Mouse (Mus musculus): ENCODE measurements around the gene Bsn.

Bsn gene

DNA sequence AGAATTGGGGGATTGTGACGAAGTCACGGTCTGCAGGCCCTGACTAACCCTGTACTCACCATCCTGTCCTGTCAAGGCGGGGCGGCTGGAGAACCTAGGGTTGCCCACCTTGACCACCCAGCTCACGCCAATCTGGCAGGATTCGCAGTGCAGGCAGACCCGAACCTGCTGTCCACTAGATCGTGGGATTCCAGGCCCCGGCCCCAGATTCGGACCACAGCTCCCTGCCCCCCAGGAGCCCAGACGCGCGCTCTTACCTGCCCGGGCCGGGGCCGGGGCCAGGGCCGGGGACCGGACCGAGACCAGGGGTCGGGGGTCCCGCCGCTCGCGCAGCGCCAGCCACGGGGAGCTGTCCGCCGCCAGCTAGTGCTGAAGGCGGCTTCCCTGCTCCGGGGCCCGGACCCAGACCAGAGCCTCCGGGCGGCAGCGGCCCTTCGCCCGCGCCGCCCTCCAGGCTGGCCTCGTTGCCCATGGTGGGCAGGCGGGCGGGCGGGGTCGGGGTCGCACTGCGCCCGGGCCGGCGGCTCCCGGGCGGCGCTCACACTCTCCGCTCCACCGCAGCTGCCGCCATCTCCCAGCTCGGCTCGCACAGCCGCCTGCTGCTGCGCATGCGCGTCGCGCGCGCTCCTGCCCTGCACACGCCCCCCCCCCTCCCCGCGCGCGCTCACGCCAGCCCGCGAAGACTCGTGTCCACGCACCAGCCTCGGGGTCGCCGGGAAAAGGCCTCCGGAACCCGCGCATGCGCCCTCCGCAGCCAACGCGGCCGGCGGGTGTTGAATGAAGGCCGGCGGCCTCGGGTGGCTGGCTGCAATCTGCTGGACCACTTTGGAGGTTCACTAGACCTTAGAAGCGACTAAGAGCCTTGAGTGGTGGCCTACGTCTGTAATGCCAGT is at the start of gene Bsn:
TSS of gene Bsn (minus strand) at position 598 of the 893 bp plus-strand sequence.
- peak; percentile 93 for DNase-seq

DNA sequence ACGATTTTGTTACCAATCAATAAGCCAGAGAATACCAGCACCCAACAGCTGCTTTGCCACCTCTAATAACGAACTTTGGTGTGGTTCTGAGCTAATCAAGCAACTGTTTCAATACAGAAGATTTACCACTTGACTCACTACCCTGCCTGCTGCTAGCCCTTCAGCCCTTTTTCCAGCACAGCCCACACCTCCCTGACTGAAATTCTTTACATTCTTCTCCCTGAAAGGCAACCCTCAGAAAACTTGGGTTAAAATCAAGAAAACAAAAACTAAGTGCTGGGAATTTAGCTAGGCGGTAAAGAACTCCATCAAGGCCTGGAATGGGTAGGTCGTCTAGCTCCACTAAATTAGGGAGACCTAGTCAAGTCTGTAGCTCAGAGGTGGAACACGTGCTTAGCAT is 49.8 kb upstream of the Bsn start:
- no peak for DNase-seq

DNA sequence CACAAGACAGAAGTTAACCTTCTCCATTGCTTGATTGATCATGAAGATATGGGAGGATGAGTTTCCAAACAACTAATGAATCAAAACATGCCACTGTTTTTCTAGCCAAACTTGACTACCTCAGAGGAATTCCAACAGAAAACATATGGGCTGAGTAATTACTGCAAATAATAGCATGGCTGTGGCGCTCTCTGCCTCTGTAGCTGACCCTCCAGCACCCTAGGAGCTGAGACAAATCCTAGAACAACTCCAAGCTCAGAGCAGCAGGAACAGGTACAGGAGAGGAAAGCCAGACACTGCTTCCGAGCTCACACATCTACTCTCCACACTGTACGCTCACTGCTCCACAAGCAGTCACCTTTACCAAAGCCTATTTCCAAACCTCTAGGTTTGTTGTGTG is 48.6 kb upstream of the Bsn start:
- no peak for DNase-seq

DNA sequence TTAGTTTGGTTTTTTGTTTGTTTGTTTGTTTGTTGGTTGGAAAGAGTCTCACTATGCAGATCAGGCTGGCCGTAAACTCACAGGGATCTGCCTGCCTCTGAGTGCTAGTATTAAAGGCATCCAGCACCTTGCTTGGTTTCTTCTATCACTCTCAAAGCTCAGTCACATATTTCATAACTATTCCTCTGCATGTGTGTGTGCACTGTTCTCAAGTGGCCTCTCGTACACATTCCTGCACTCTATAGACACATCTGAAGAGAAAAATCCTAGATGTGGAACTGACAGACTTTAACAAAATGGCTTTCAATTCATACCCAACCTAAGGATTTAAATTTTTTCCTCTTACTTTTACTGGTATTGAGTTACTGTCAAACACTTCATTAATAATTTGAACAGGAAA is 48.2 kb upstream of the Bsn start:
- DNase-seq: no peak

DNA sequence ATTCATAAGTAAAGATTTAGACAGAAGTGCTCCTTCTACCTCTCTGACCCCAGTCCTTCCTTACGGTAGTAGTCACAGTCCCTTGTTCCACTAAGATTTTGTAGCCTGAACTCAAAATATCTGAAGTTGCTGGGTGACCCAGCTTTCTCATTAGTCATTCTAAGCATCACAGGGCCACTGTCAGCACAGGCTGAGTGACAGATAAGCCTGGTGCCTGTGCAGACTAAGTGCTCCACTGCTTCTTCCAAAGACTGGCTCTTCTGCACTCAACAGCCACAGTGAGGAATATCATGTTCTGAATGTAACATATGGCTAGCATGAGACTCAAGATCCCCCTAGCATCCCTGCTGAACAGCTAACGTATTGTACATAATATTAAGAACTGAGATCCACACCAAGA is 44.5 kb upstream of the Bsn start:
- DNase-seq: no peak

DNA sequence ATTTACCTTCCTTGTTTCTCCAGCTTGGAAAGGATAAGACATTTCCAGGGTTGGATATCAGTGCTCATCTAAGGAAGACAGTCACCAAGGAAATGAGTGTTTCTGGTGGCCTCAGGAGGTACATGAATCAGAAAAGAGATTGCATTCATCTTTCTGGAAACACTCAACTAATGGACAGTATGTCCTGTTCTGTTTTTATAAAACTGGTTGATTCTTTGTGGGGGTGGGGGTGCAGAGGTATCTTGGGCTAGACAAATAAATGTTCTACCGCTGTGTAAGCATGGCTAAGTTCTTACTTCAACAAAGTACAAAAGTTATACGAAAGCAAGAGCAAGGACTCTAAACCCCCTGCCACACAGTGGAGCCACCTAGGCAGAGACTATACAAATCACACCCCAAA is 42.7 kb upstream of the Bsn start:
- DNase-seq: no peak

DNA sequence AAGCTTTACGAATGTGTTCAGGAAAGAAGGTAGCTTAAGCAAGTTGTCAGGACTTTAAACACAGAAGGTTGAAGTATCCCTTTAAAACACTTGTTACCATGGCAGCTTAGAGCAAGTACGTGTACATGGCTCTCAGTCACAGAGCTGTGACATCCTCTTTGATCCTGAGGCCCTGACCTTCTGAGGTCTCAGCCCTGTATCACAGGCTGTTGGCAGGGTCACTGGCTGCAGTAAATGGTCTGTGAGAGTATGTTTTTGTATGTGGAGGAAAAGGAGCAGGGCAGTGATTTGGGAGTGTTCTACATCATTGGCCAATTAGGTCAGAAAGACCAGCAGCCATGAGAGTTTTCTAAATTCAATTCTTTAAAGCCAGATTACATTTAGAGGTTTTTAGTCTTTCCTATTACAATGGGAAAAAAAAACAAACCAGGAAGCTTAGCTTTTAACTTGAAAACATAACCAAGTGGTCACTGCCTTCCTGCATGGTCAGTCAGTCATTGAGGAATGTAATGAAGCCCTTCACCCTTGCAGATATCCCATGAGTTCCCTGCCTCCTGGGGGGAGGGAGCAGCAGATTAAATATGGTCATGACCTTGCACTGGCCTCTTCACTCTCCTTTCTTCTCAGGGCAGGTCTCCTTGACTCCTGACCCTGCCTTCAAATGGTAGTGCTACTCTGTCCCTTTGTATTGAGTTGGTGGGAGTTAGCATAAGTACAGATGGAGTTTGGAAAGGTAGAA is 37.9 kb upstream of the Bsn start:
- DNase-seq: no peak

DNA sequence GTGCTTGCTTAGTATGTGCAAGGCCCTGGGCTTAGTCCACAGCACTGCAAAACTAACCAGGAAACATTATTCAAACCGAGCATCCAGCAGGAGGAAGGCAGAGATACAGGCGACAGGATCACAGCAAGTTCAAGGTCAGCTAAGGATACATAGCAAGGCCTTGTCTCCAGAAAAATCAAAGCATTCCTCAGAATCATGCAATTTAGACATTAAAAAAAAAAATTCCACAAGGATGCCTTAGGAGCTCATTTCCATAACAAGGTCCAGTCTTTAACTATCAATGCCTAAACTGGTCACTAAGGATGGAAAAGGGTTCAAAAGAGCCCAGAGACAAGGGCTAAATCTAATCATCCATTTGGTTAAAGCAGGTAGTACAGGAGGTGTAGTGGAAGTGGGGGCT is 35.0 kb upstream of the Bsn start:
- DNase-seq: no peak

DNA sequence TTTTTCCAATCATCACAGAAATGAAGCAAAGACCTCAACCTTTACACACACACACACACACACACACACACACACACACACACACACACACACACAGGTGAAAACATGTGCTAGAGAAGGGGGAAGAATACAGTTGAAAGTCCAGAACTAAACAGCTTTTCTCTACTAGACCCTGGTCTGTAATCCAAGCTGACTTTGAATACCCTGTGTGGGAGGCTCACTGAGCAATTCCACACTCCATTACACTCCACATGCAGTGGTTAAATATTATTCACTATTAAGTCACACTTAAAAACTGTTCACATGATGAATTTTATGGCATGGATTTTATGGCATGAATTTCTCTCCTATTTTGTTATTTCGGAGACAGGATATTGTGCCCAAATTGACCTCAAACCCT is 33.4 kb upstream of the Bsn start:
- DNase-seq: no peak

DNA sequence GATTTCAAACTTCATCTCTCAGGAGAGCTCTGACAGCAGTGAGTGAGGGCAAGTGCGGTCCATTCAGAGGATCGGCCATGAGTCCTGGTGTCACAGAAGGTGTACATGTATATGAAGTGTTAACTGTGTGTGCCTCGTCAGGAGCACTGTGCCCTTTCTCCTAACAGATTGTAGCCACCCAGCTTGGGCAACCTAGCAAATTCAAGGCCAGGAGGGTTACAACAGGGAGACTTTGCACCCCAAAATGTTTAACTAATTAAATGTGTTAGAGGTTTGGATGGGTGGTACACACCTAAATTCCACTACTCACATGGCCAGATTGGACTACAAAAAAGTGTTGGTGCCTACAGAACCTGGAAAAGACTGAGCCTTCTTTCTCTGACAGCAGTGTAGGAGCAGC is 31.4 kb upstream of the Bsn start:
- DNase-seq: no peak

DNA sequence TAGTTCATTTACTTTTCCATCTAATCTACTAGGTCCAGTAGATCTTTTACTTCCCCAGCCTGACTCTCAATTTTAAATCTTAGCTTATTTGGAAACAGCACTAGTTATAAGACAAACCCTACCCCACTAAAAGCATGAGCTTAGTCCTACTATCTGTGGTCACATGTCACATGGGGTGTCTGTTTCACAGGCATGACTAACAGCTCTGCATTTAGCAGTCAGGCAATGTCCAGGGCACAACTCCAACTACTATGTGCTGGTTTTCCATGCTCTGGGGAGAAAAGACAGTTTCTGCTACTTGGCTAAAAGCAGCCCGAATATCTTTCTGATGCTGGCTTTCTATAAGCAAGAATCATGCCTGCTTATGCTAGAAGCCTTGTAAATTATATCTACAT is 30.2 kb upstream of the Bsn start:
- no peak for DNase-seq

DNA sequence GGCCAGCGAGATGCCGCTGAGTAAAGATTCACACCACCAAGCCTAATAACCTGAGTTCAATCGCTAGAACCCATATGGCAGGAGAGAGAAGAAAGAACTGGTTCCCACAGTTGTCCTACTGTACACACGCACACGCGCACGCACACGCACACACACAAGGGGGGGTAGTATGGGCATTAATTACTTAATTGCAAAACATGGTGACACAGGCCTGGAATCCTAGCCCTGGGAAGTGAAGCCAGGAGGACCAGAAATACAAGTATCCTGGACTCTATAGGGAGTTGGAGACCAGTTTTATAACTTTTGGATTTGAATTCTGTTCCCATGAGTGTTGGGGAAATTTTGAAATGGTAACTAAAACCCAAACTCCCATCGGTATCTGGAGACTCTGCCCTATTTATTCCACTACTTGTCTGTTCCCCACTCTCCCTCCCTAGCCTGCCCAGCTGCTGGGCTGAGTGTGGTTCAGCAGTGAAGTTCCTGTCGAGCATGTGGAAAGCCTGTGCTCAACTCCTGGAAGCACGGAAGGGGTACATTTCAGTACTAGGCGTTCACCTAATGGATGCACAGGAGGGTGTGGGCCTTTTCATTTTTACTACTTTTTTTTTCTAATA is 29.7 kb upstream of the Bsn start:
- DNase-seq: no peak

DNA sequence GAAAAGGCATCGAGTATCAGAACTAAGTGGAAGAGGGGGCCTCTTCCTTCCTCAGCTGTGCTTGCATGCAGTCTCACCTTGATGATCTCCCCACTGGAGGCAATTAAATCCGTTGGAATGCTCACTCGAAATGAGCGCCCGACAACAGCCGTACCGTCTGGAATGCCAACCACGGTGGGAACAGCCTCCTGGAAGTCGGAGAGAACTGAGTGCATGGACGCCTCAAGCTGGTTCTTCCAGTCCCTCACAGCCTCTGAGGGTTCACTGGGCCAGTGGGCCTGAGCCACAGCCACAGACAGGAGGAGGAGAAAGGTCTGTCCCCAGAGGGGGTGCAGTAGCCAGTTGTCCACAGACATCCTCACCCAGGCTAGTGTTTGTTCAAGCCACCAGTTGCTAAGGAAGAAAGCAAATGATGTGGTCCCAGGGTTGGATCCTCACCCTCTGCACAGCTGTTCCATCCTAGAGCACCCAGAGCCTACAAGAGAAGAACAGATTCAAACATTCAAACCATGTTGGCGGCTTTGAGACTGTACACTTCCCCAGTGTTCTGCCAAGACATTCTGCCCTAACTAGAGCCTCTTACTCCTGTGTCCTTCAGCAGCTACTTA is 27.9 kb upstream of the Bsn start:
- DNase-seq: no peak

DNA sequence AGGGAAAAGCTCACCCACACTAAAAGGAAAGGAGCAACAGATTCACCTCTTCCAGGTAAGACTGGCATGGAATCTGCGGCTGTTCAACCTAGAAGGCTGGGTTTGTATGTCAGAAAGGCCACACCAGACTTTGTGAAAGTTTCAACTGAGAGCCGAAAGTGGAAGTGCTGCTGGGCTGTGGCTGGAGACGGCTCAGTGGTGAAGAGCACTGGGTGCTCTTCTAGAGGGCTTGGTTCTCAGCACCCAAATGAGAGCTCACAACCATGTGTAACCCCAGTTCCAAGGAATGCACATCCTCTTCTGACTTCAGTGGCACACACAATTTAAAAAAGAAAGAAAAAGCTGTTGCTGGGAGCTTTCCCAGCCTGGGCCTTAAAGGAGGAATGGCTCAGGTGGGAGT is 27.2 kb upstream of the Bsn start:
- no peak for DNase-seq

DNA sequence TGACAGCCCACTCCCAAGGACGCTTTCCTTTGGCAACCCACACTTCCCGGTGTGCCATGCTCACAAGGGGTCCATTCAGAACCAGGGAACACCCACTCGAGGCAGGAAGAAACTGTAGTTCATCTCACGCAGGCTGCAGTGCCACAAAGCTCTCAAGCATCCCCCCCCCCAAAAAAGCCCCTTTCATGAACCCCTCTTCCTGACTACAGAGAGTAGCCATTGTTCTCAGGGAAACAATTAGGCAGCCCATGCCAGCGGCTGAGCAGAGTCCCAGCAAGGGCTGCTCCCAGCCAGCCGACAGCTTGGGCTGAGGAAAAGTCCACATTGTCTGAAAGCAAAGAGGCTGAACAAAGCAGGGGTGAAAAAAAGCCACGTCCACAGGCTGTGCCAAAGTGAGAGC is 22.9 kb upstream of the Bsn start:
- DNase-seq: no peak

DNA sequence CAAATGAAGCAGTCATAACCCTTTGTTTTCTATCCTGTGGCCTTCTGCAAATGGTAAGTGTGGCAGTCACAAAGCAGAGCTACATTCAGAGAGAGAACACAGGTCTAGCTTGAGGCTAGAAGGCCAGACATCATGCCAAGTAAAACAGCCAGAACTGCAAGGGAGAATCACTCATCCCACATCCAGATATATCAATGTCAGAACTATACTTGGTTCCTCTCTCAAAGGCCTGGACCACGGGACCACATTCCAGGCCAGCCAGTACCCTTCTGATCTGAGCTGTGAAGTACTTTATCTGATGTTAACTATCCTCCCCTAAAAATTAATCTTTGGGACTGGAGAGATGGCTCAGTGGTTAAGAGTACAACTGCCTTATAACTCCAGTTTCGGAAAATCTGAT is 22.2 kb upstream of the Bsn start:
- no peak for DNase-seq

DNA sequence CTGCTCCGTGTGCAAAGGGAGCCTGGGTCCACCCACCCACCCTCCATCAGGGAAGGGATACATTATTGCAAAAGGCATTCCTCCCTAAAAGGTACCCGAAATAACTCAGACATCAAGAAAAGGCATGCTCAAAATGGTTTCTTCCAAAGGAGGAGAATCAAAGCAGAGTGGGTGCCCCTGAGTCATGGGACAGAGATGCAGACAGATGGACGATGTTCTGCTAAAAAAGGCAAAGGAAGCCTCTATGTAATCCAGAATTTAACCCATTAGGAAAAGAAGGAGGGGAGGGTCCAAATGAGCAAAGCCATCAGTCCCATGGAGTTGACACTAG is 15.4 kb upstream of the Bsn start:
- no peak for DNase-seq

DNA sequence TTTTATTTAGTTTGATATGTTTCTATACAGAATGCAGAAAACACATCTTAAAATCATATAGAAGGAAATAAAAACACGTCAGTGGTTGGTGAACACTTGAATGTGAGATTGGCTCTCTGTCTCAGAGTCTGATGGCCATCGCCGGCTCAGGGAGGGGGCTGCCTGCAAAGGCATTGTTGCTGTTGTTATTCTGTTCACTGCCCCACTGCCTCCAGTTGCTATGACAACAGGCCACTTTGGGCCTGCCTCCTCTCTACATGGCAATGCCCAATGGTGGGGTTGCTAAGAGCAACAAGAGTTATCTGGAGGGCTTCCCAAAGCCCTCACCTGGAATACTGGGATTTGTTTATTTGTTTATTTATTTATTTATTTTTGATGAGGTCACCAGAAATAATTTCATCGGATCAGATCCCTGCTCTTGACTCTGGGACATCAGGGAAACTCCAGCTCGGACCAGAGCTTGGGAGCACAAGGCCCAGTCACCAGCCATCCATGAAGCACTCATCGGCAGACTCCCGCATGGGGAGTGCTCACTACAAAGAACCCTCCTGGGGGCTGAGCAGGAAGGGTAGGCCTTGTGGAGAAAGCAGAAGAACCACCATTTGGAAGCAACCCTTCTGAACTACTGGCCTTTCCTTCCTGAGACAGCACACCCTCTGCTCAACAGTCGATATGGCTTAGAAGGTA is 14.8 kb upstream of the Bsn start:
- no peak for DNase-seq

DNA sequence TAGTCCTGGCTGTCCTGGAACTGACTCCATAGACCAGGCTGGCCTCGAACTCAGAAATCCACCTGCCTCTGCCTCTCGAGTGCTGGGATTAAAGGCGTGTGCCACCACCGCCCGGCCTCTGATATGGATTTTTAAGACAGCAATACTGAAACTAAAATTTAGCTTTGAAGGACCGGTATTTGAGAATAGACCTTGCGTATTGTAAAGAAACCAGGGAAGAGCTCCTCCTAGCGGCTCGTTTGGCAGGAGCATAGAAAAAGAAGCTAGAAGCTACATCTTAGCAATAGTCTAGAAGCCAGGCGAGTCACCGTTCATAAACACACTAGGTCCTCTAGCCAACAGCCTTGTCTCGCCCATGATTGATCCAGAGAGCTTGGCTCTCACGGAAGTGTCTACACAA is 12.8 kb upstream of the Bsn start:
- peak; percentile 85 for DNase-seq

DNA sequence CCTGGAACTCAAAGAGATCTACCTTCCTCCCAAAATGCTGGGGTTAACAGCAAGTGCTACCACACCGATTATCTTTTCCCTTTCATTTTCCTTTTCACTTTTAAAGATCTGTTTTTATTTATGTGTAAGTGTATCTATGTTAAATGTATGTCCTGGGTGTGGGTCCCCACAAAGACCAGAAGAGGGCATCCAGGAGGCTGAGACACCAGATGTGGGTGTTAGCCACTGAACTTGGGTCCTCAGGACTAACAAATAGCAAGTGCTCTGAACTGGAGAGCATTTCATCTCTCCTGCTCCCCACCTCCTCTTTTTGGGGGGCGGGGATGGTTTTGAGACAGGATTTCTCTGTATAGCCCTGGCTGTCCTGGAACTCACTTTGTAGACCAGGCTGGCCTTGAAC is 12.0 kb upstream of the Bsn start:
- DNase-seq: peak; percentile 58

DNA sequence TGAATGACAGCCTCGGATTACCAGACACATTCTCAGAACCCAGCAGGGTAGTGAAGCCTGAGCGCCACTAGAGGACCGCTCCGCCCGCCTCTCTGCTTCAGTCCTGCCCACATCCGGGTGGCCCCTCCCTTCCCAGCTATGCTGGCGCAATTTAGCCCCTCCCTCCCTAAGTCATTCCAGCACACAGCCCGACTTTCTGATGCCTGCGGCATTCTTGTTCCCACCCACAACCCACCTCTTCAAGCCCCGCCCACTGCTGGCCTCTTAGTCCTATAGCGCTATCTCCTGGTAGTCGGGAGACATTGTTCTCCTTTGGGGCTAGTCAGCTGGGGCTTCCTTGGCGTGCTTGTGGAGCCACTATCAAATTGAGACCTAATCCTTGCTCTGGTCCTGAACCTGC is 11.0 kb upstream of the Bsn start:
- DNase-seq: peak; percentile 97

DNA sequence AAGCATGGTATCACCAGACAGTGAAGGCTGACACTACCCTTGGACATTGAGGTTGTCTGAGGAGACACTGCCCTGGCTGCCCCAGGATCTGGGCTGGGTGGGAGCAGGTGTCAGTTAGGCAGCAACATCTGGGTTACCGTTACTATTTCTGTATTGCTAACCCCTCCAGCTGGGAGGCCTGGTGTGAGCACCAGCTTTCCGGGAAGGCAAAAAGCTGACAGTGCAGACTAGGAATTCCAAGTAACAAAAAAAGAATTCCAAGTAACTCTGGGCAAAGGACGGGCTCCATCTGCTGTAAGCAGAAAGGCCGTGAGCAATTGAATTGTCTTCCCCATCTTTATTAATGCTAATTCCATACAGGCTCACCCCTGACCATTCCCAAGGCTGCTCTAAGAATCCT is 8.4 kb upstream of the Bsn start:
- DNase-seq: peak; percentile 25
